Mouse (Mus musculus): ENCODE results near the gene Emc9. TPM values are rescaled to one million over a fixed set of nuclear protein-coding genes. Genes with fewer than 3 reads are reported as not detected.
A peak's percentile ranks its signal among the peaks of the same experiment; 100 is the strongest.

The Emc9 gene
- polyA plus RNA-seq, 1 experiment from 2014 or later: 25.9 TPM

DNA sequence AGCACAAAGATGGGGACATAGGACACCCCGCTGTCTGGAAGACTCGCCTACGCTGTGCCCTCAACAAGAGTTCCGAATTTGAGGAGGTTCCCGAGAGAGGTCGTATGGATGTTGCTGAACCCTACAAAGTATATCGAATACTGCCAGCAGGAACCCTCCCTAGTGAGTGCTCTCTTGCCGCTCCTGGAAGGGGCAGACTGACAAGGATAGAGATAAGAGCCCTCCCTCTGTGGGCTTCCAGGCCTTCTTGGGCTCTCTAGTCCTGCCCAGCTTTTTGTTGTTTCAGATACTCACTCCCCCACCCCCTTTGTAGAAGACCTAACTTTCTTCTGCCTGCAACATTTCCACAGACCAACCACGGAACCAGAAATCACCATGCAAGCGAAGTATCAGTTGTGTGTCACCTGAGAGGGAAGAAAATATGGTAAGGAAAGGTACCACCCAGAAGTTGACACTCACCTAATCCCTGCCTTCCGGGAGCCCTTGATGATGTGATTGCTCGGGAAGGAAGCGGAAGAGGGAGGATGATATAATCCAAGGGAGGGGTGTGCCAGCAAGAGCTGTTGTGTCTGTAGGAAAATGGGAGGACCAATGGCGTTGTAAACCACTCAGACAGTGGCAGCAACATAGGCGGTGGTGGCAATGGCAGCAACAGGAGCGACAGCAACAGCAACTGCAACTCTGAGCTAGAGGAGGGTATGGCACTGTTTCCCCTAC is 20.8 kb upstream of the Emc9 start:
- Histone ChIP-seq H3K36me3 (replicated peaks) (peaks cover 82% of the 10 kb centered on the region), H3K4me1 (replicated peaks) (peaks cover 56% of the 10 kb centered on the region), H3K27ac (replicated peaks) (peak overlapping the region; percentile 73), H3K9ac (peak overlapping the region; percentile 50), H3K4me3 (replicated peaks) (peak overlapping the region; percentile 68), H3K9me3 (replicated peaks) (no peaks in the 10 kb centered on the region), H3K4me2 (peak overlapping the region; percentile 82), H3K27me3 (no peaks in the 10 kb centered on the region)
- WGBS (ENCODE audit: insufficient replicate concordance): 66% methylated on average over 16 of the region's 16 CpGs
- no peak for ATAC-seq (ENCODE audit: insufficient read depth)

DNA sequence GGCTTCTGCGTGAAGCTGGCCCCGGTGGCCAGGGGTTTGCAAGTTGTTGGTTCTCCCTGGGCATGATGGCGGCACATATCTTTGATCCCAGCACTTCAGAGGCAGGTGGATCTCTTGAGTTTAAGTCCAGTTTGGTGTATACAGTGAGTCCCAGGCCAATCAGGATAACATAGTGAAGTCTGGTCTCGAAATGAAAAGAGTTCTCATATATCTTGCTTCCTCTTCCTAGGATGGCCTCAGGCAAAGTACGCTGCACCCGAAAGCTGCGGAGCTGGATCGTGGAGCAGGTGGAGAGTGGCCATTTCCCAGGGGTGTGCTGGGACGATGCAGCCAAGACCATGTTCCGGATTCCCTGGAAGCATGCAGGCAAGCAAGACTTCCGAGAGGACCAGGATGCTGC is 19.7 kb upstream of the Emc9 start:
- Histone ChIP-seq H3K9ac (peak overlapping the region; percentile 75), H3K4me2 (peak overlapping the region; percentile 82), H3K4me3 (replicated peaks) (peak overlapping the region; percentile 68), H3K27me3 (no peaks in the 10 kb centered on the region), H3K36me3 (replicated peaks) (peaks cover 84% of the 10 kb centered on the region), H3K9me3 (replicated peaks) (no peaks in the 10 kb centered on the region), H3K27ac (replicated peaks) (peak overlapping the region; percentile 95), H3K4me1 (replicated peaks) (peaks cover 56% of the 10 kb centered on the region)
- WGBS (ENCODE audit: insufficient replicate concordance): 84% methylated on average over 11 of the region's 11 CpGs
- no peak for ATAC-seq (ENCODE audit: insufficient read depth)

DNA sequence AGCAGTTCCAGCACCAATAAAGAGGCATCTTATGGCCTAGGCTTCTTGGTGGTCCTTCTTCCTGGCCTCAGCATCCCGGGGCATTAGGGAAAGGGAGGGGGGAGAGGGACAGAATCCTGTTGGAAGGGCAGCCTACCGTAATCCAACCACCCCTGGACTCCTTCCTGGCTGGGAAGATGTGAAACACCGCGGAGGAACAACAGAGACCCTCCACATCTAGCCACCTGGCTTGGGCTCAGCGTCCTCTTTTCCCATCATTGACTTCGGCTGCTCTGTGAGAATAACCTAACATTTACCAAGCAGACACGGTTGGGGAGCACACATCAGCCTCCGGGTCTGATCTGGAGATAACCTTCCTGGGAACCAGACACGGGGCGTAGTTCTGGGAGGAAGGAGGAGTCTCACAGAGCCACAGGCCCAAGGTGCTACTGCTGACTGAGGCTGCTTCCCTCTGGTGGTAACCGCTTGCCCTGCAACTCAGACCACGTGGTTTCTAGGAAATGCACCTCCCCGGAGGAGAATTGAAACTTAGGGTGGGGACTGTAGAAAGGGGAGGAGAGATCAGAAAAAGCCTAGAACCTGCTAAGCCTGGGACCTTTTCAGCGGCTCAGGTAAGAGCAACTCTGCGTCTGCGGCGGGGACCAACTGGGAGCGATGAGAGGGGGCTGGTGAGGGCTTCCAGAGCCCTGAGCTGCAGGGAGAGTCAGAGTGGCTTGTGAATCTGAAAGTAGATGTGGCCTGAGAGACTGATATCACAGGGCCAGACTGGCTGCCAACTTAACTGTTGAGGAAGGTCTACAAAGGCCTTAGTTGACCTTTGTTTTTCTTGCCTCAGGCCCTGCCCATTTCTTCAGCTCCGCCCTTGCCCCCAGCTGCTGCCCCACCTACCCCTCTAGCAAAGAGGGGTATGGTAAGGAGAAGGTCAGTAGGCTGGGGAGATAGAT is 18.8 kb upstream of the Emc9 start:
- Histone ChIP-seq H3K9ac (peak overlapping the region; percentile 75), H3K27me3 (no peaks in the 10 kb centered on the region), H3K9me3 (replicated peaks) (no peaks in the 10 kb centered on the region), H3K36me3 (replicated peaks) (peaks cover 84% of the 10 kb centered on the region), H3K4me1 (replicated peaks) (peaks cover 56% of the 10 kb centered on the region), H3K4me2 (peak overlapping the region; percentile 82), H3K4me3 (replicated peaks) (peak overlapping the region; percentile 68), H3K27ac (replicated peaks) (peak overlapping the region; percentile 95)
- 9% methylated on average over 19 of the region's 19 CpGs for WGBS (ENCODE audit: insufficient replicate concordance)
- ATAC-seq (ENCODE audit: insufficient read depth): peak; percentile 94

DNA sequence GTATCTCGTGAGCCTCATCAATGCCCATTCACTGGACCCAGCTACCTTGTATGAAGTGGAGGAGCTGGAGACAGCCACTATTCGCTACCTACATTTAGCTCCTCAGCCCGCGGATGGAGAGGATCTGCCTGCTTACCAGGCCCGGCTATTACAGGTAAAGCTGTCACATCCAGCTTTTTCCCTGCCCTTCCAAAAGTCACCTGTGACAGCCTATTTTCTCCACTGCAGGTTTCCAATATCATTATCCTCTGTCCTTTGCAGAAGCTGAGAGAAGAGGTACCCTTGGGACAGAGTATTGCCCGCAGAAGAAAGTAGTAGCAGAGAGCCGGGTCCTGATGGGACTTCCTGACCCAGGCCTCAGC is 18.1 kb upstream of the Emc9 start, which contains the start of gene Irf9:
TSS of gene Irf9 (plus strand) at position 301 of the 362 bp plus-strand sequence.
- Histone ChIP-seq H3K27me3 (no peaks in the 10 kb centered on the region), H3K36me3 (replicated peaks) (peaks cover 84% of the 10 kb centered on the region), H3K9ac (peak within 1 kb of the TSS; percentile 75), H3K4me1 (replicated peaks) (peaks cover 54% of the 10 kb centered on the region), H3K27ac (replicated peaks) (peak within 1 kb of the TSS; percentile 95), H3K9me3 (replicated peaks) (no peaks in the 10 kb centered on the region), H3K4me2 (peak within 1 kb of the TSS; percentile 82), H3K4me3 (replicated peaks) (peak within 1 kb of the TSS; percentile 68)
- ATAC-seq (ENCODE audit: insufficient read depth): peak; percentile 1; the same call in 1 of the 2 replicates
- 75% methylated on average over 7 of the region's 7 CpGs for WGBS (ENCODE audit: insufficient replicate concordance)

DNA sequence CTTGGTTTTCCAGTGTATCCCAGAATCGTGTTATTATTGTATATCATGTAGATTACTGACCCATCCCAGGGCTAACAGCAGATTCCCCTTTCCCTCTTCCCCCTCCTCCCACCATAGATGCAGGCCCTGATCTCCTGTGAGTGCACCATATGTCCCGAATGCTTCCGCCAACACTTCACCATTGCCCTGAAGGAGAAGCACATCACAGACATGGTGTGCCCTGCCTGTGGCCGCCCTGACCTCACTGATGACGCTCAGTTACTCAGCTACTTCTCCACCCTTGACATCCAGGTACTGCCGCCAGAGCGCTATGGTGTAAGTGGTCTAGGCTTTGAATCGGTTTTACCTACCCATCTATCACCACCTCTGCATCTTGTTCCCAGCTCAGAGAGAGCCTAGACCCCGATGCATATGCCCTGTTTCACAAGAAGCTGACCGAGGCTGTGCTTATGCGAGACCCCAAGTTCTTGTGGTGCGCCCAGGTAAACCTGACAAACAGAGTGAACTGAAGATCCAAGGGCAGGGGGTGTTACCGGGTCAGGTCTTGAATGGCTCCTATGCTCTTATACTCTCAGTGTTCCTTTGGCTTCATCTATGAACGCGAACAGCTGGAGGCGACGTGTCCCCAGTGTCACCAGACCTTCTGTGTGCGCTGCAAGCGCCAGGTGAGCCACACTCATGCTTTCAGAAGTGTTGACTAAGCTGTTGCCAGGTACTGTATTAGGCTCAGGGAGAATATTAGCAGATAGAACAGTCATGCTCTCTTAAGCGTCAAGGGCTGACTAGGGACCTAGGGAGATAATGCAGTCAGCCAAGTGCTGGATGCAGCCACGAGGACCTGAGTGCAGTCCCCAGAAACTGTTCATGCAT is 13.7 kb upstream of the Emc9 start:
- no peak overlapping the region for H3K9ac ChIP-seq
- 86% methylated on average over 21 of the region's 21 CpGs for WGBS (ENCODE audit: insufficient replicate concordance)

DNA sequence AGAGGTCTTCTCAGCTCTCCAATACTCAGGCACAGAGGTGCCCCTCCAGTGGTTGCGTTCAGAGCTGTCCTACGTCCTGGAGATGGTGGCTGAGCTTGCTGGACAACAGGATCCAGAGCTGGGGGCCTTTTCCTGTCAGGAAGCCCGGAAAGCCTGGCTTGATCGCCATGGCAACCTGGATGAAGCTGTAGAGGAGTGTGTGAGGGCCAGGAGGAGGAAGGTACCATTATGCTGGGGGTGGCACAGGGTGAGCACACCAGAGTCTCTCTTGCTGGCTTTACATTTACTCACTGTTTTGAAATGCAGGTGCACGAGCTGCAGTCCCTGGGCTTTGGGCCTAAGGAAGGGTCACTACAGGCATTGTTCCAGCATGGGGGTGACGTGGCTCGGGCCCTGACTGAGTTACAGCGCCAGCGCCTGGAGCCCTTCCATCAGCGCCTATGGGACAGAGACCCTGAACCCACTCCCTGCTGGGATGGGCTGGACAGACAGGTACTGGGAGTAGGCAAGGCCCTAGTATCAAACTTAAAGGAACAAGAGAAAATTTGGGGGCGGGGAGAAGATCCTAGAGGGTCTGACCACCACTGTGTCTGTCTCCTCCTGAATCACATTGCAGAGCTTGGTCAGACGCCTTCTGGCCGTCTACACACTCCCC is 11.1 kb upstream of the Emc9 start:
- 86% methylated on average over 13 of the region's 13 CpGs for WGBS (ENCODE audit: insufficient replicate concordance)
- no peak overlapping the region for H3K4me2 ChIP-seq
- no peaks in the 10 kb centered on the region for H3K27me3 ChIP-seq
- no peak overlapping the region for H3K27ac ChIP-seq (replicated peaks)
- no peak for ATAC-seq (ENCODE audit: insufficient read depth)
- H3K9me3 ChIP-seq (replicated peaks): no peaks in the 10 kb centered on the region
- H3K9ac ChIP-seq: no peak overlapping the region
- H3K4me3 ChIP-seq (replicated peaks): no peak overlapping the region
- H3K4me1 ChIP-seq (replicated peaks): peaks cover 26% of the 10 kb centered on the region
- peaks cover 68% of the 10 kb centered on the region for H3K36me3 ChIP-seq (replicated peaks)

More for the DNA sequence above, 13.7 kb upstream of the Emc9 start:
- Histone ChIP-seq H3K36me3 (replicated peaks) (peaks cover 91% of the 10 kb centered on the region), H3K9me3 (replicated peaks) (no peaks in the 10 kb centered on the region), H3K4me1 (replicated peaks) (peaks cover 22% of the 10 kb centered on the region), H3K27me3 (no peaks in the 10 kb centered on the region), H3K4me2 (no peak overlapping the region), H3K27ac (replicated peaks) (no peak overlapping the region), H3K4me3 (replicated peaks) (no peak overlapping the region)
- ATAC-seq (ENCODE audit: insufficient read depth): no peak

DNA sequence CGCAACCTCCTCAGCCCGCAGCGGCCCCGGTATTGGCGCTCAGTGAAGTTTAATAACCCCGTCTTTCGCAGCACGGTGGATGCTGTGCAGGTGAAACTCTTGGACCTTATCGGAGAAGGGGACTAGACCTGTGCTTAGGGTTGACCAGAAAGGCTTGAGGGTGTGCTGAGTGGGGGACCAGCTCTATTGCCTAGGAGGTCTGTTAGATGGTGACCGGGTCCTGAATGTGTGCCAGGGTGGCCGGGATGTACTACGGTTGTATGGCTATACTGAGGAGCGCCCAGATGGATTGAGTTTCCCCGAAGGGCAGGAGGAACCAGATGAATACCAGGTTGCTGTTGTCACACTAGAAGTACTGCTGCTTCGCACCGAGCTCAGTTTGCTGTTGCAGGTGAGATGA is 7.1 kb upstream of the Emc9 start:
- peak overlapping the region; percentile 96 for H3K9ac ChIP-seq
- H3K4me2 ChIP-seq: peak overlapping the region; percentile 94
- H3K27ac ChIP-seq (replicated peaks): peak overlapping the region; percentile 99
- peaks cover 46% of the 10 kb centered on the region for H3K4me1 ChIP-seq (replicated peaks)
- H3K27me3 ChIP-seq: no peaks in the 10 kb centered on the region
- H3K36me3 ChIP-seq (replicated peaks): peaks cover 49% of the 10 kb centered on the region
- 3% methylated on average over 16 of the region's 16 CpGs for WGBS (ENCODE audit: insufficient replicate concordance)
- H3K4me3 ChIP-seq (replicated peaks): peak overlapping the region; percentile 93
- no peaks in the 10 kb centered on the region for H3K9me3 ChIP-seq (replicated peaks)
- no peak for ATAC-seq (ENCODE audit: insufficient read depth)

DNA sequence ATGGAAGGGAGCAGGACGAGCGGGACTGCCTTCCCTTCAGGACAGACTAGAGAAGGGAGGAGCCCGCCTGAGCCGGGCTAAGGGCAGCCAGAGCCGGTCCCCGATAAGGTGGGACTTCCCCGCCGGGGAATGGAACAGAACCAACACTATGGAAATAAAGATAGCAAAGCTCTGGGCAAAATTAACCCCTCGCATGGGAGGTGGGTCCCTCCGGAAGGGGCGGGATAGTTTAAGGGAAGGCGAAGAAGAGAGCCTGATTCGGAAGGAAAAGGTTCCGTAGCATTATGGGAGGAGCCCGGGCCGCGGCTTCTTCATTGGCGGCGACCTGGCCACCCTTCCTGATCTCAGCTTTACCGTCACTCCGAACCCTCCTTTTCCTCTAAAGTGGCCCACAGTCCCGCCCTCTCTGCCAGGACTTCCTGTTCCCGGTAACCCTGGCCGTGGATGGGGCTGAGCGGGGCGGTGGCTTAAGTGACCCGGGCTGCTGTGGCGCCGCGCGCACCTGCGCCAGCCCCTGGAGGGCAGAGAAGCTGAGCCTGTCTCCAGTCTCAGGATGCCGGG is 6.3 kb upstream of the Emc9 start, which contains the start of gene Rnf31:
TSS of gene Rnf31 (plus strand) at position 378 of the 561 bp plus-strand sequence.
- Histone ChIP-seq H3K36me3 (replicated peaks) (peaks cover 45% of the 10 kb centered on the region), H3K27ac (replicated peaks) (peak within 1 kb of the TSS; percentile 99), H3K9ac (peak within 1 kb of the TSS; percentile 96), H3K9me3 (replicated peaks) (no peaks in the 10 kb centered on the region), H3K4me3 (replicated peaks) (peak within 1 kb of the TSS; percentile 93), H3K4me2 (peak within 1 kb of the TSS; percentile 94), H3K27me3 (no peaks in the 10 kb centered on the region), H3K4me1 (replicated peaks) (peaks cover 53% of the 10 kb centered on the region)
- peak; percentile 90 for ATAC-seq (ENCODE audit: insufficient read depth)
- 0% methylated on average over 33 of the region's 33 CpGs for WGBS (ENCODE audit: insufficient replicate concordance)

DNA sequence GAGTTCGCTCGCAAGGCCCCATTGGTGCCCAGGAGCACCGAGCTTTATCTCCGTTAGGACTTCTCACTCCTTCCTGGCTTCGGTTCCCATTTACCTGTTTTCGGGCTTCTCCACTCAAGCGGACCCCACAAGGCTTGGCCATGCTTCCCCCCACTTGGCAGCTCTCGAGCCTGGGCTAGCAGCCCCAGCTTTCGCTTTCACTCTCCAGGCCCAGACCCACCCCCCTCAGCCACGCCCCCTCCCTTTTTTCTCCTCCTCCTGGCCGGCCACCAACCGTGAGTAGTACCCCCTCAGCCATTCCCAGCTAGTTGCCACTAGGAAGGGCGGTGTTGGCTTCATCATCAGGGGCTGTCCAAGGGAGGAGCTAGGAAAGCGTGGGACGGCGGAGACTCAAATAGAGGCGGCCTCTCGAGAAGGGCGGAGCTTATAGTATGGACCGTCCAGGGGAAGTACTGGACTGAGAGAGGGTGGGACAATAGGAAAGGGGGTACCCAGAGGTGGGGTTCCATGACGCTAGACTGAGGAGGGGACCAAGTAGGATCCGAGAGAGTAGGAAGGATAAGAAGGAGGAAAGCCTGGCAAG is 5.7 kb upstream of the Emc9 start, which contains the start of gene Psme2:
TSS of gene Psme2 (minus strand) at position 366 of the 583 bp plus-strand sequence.
- H3K4me1 ChIP-seq (replicated peaks): peaks cover 59% of the 10 kb centered on the region
- H3K4me3 ChIP-seq (replicated peaks): peak within 1 kb of the TSS; percentile 93
- H3K36me3 ChIP-seq (replicated peaks): peaks cover 39% of the 10 kb centered on the region
- no peaks in the 10 kb centered on the region for H3K27me3 ChIP-seq
- H3K27ac ChIP-seq (replicated peaks): peak within 1 kb of the TSS; percentile 99
- peak; percentile 88 for ATAC-seq (ENCODE audit: insufficient read depth)
- H3K9ac ChIP-seq: peak within 1 kb of the TSS; percentile 96
- peak within 1 kb of the TSS; percentile 94 for H3K4me2 ChIP-seq
- H3K9me3 ChIP-seq (replicated peaks): no peaks in the 10 kb centered on the region
- WGBS (ENCODE audit: insufficient replicate concordance): under 1% methylated on average over 22 of the region's 22 CpGs

Measured in liver, embryonic 15.5 days (tissue).